ENCODE assay signal across 8 mouse cellular contexts in the genomic region with DNA sequence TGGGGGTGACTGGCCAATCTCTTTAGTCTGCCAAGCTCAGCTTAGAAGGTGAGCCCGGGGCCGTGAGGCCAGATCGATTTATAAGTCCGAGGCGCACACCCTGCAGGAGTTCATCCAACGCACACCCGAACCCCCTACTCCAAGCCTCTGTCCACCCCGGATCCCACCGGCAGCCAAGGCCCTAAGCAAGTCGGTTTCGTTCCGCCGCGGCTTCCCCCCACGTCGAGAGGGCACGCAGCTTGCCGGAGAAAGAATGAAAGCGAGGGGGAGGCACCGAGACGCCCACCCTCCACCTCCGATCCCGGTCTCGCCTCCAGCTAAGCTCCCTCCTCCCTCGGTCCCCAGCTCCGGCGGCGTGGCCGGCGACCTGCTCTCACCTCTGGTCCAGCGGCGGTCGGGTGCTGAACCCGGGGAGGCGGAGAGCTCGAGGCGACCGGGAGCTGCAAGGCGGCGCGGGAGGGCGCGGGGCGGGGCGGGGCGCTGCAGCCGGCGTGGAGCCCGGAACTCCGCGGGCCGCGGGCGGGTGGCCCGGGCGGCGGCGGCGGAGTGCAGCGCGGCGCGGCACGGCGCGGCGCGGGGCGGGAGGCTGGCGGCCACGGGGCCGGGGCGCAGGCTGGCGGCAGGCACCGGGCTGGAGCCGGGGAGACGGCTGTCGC. TPM values are rescaled to one million over a fixed set of nuclear protein-coding genes. Genes with fewer than 3 reads are reported as not detected.
A peak's percentile ranks its signal among the peaks of the same experiment; 100 is the strongest.
DNase-seq lines count a peak whose midpoint lies in the region; ATAC-seq and TF ChIP-seq lines count a peak whose summit lies in the region.

No protein-coding gene starts in this region.

- no peaks in the 10 kb centered on the region for H3K36me3 ChIP-seq in forebrain, embryonic 11.5 days (ENCODE audit: control insufficient read depth, insufficient read depth, low read length)
- no peaks in the 10 kb centered on the region for H3K36me3 ChIP-seq in heart, embryonic 15.5 days
- no peaks in the 10 kb centered on the region for H3K36me3 ChIP-seq in liver, embryonic 14.5 days (replicated peaks; ENCODE audit: control insufficient read depth, insufficient read depth, low read depth)
- H3K36me3 ChIP-seq in neural tube, embryonic 11.5 days (ENCODE audit: control insufficient read depth, insufficient read depth, low read length): no peaks in the 10 kb centered on the region

- H3K9ac ChIP-seq in forebrain, embryonic 11.5 days (ENCODE audit: low read length): peak overlapping the region; percentile 94
- H3K9ac ChIP-seq in heart, embryonic 15.5 days: peak overlapping the region; percentile 93
- peak overlapping the region; percentile 37; the same call in 1 of the 2 replicates for H3K9ac ChIP-seq in liver, embryonic 14.5 days (replicated peaks)
- H3K9ac ChIP-seq in neural tube, embryonic 11.5 days (ENCODE audit: low read length): peak overlapping the region; percentile 65

- peak overlapping the region; percentile 64 for H3K4me2 ChIP-seq in forebrain, embryonic 11.5 days (ENCODE audit: low read depth, low read length, severe bottlenecking)
- peak overlapping the region; percentile 66 for H3K4me2 ChIP-seq in heart, embryonic 15.5 days
- peak overlapping the region; percentile 61 for H3K4me2 ChIP-seq in liver, embryonic 14.5 days (ENCODE audit: low read depth)
- H3K4me2 ChIP-seq in neural tube, embryonic 11.5 days (ENCODE audit: low read depth): peak overlapping the region; percentile 49

- ATAC-seq in forebrain, embryonic 11.5 days (replicated peaks; ENCODE audit: low FRiP score): peak; percentile 68
- ATAC-seq in heart, embryonic 15.5 days (replicated peaks; ENCODE audit: insufficient number of reproducible peaks, insufficient read depth, low FRiP score, low read depth): peak; percentile 43
- peak; percentile 27; the same call in 1 of the 2 replicates for ATAC-seq in liver, embryonic 14.5 days (ENCODE audit: insufficient read depth)
- peak; percentile 74 for ATAC-seq in neural tube, embryonic 11.5 days (ENCODE audit: insufficient read depth, low FRiP score, low TSS enrichment)

- TF ChIP-seq CTCF in liver, embryonic 14.5 days (IDR thresholded peaks at IDR 0.05; ENCODE audit: low read depth): no peak

- H3K4me3 ChIP-seq in forebrain, embryonic 11.5 days (ENCODE audit: low read depth, low read length): peak overlapping the region; percentile 92
- peak overlapping the region; percentile 97 for H3K4me3 ChIP-seq in heart, embryonic 15.5 days
- peak overlapping the region; percentile 54 to 61 for H3K4me3 ChIP-seq in liver, embryonic 14.5 days (ENCODE audit: insufficient read depth in 1 of 2, low read depth in 2 of 2, low read length in 2 of 2)
- H3K4me3 ChIP-seq in neural tube, embryonic 11.5 days (ENCODE audit: low read depth, low read length): peak overlapping the region; percentile 64

- H3K27ac ChIP-seq in forebrain, embryonic 11.5 days (ENCODE audit: low read depth, low read length): peak overlapping the region; percentile 88
- H3K27ac ChIP-seq in heart, embryonic 15.5 days: peak overlapping the region; percentile 99
- no peak overlapping the region for H3K27ac ChIP-seq in liver, embryonic 14.5 days
- H3K27ac ChIP-seq in neural tube, embryonic 11.5 days (ENCODE audit: low read depth, low read length): peak overlapping the region; percentile 93

- H3K27me3 ChIP-seq in forebrain, embryonic 11.5 days (ENCODE audit: control insufficient read depth, insufficient read depth, low read length): no peaks in the 10 kb centered on the region
- H3K27me3 ChIP-seq in heart, embryonic 15.5 days: no peaks in the 10 kb centered on the region
- peaks cover 24% of the 10 kb centered on the region for H3K27me3 ChIP-seq in liver, embryonic 14.5 days (ENCODE audit: control insufficient read depth, insufficient read depth, low read length)
- no peaks in the 10 kb centered on the region for H3K27me3 ChIP-seq in neural tube, embryonic 11.5 days (ENCODE audit: control insufficient read depth, insufficient read depth, low read length)

- no peaks in the 10 kb centered on the region for H3K9me3 ChIP-seq in forebrain, embryonic 11.5 days (ENCODE audit: control insufficient read depth, low read length)
- no peaks in the 10 kb centered on the region for H3K9me3 ChIP-seq in heart, embryonic 15.5 days (replicated peaks)
- H3K9me3 ChIP-seq in liver, embryonic 14.5 days (ENCODE audit: control insufficient read depth, low read length): no peaks in the 10 kb centered on the region
- H3K9me3 ChIP-seq in neural tube, embryonic 11.5 days (ENCODE audit: control insufficient read depth, low read length): no peaks in the 10 kb centered on the region

- under 1% methylated on average over 64 of the region's 78 CpGs for WGBS in forebrain, embryonic 11.5 days
- under 1% methylated on average over 46 of the region's 78 CpGs for WGBS in heart, embryonic 15.5 days
- WGBS in liver, embryonic 14.5 days (ENCODE audit: insufficient replicate concordance): 1% methylated on average over 63 of the region's 78 CpGs
- 0% methylated on average over 47 of the region's 78 CpGs for WGBS in neural tube, embryonic 11.5 days

- peak; percentile 58 for DNase-seq in 3T3-L1 (ENCODE audit: low read depth, low spot score)
- DNase-seq in adrenal gland, postnatal 36 days: peak; percentile 77 to 82
- peak; percentile 81 for DNase-seq in forebrain, embryonic 11.5 days (ENCODE audit: low spot score)
- peak; percentile 83 for DNase-seq in kidney, postnatal 10 days
- DNase-seq in liver, embryonic 14.5 days (ENCODE audit: low read depth in 3 of 3, low spot score in 3 of 3): no peak
- peak; percentile 63 for DNase-seq in neural tube, embryonic 11.5 days (ENCODE audit: low spot score)
- peak; percentile 81 for DNase-seq in testis, postnatal 10 days (ENCODE audit: low spot score)

- H3K4me1 ChIP-seq in forebrain, embryonic 11.5 days (replicated peaks; ENCODE audit: control insufficient read depth, insufficient read depth, low read length): peaks cover 9% of the 10 kb centered on the region
- peaks cover 55% of the 10 kb centered on the region for H3K4me1 ChIP-seq in heart, embryonic 15.5 days (replicated peaks)
- peaks cover 0 to 7% of the 10 kb centered on the region in 2 experiments; a peak in 2 of 4 replicates for H3K4me1 ChIP-seq in liver, embryonic 14.5 days (replicated peaks; ENCODE audit: control insufficient read depth in 2 of 2, insufficient read depth in 2 of 2, low read length in 1 of 2)
- H3K4me1 ChIP-seq in neural tube, embryonic 11.5 days (ENCODE audit: control insufficient read depth, insufficient read depth, low read length): peaks cover 12% of the 10 kb centered on the region; the same call in 1 of the 2 replicates

- TF ChIP-seq EP300 in liver, embryonic 14.5 days (IDR thresholded peaks at IDR 0.05; ENCODE audit: low read depth): no peak

RNA-seq across cellular contexts. Expression of a gene that starts 0.4 kb away (rescaled TPM):
- total RNA-seq in adrenal gland, postnatal 36 days (2021): 100 to 1,000 TPM in 1 of 2 experiments, 10 to 100 TPM in 1; 36.5 to 140 TPM
- polyA plus RNA-seq in forebrain, embryonic 11.5 days (2014; fragmentation: Nextera tagmentation; extraction: Ambion mirVana): 5.1 and 5.9 TPM in 2 replicates
- 8.6 and 8.8 TPM in 2 replicates for polyA plus RNA-seq in heart, embryonic 15.5 days (2015; fragmentation: Nextera tagmentation; extraction: Ambion mirVana)
- polyA plus RNA-seq in liver, embryonic 14.5 days (2012; rRNA removed): 3.0 and 3.3 TPM in 2 replicates
- 2.0 and 2.7 TPM in 2 replicates for polyA plus RNA-seq in liver, embryonic 14.5 days (2014; fragmentation: Nextera tagmentation; extraction: Ambion mirVana)
- 6.6 and 7.3 TPM in 2 replicates for polyA plus RNA-seq in neural tube, embryonic 11.5 days (2014; fragmentation: Nextera tagmentation; extraction: Ambion mirVana)

RNA-seq across cellular contexts. Expression of a gene that starts 0.6 kb away (rescaled TPM):
- 10 to 100 TPM; 12.5 to 16.0 TPM for total RNA-seq in adrenal gland, postnatal 36 days (2021)
- 4.9 and 7.5 TPM in 2 replicates for polyA plus RNA-seq in forebrain, embryonic 11.5 days (2014; fragmentation: Nextera tagmentation; extraction: Ambion mirVana)
- 5.2 and 7.5 TPM in 2 replicates for polyA plus RNA-seq in heart, embryonic 15.5 days (2015; fragmentation: Nextera tagmentation; extraction: Ambion mirVana)
- 1.1 TPM in 2 replicates for polyA plus RNA-seq in liver, embryonic 14.5 days (2012; rRNA removed)
- 1.1 and 1.4 TPM in 2 replicates for polyA plus RNA-seq in liver, embryonic 14.5 days (2014; fragmentation: Nextera tagmentation; extraction: Ambion mirVana)
- polyA plus RNA-seq in neural tube, embryonic 11.5 days (2014; fragmentation: Nextera tagmentation; extraction: Ambion mirVana): 7.0 and 8.8 TPM in 2 replicates

Comparison
In these comparisons a context has a peak if more than half of its experiments do, and no peak if none do; other contexts are left out.
1. DNase-seq: peak in 3T3-L1 (single experiment), adrenal gland, postnatal 36 days (2 of 2), forebrain, embryonic 11.5 days (single experiment), kidney, postnatal 10 days (single experiment), neural tube, embryonic 11.5 days (single experiment) and testis, postnatal 10 days (single experiment); none in liver, embryonic 14.5 days (0 of 3).
2. H3K9ac ChIP-seq: peak in every context shown above with its lines; median percentile 94 in forebrain, embryonic 11.5 days; 93 in heart, embryonic 15.5 days; 65 in neural tube, embryonic 11.5 days; 37 in liver, embryonic 14.5 days.
3. Peak in every context shown above with its lines, with median percentiles within 50 percentile points of each other: ATAC-seq, H3K4me2 ChIP-seq and H3K4me3 ChIP-seq.